Mouse (Mus musculus): ENCODE results near the gene Pigw.
A peak's percentile ranks its signal among the peaks of the same experiment; 100 is the strongest.

Pigw gene

GRCm38 (mm10) chr11:84879772-84880464, at the start of gene Pigw, which contains the start of gene Myo19:
TSS of gene Pigw (minus strand) at chr11:84880285.
TSS of gene Myo19 (plus strand) at chr11:84880148.
- DNase-seq: peak; percentile 76

GRCm38 (mm10) chr11:84920981-84921380, 40.9 kb upstream of the Pigw start:
- DNase-seq: no peak

GRCm38 (mm10) chr11:84919951-84920350, 39.9 kb upstream of the Pigw start:
- DNase-seq: no peak

GRCm38 (mm10) chr11:84919276-84919675, 39.2 kb upstream of the Pigw start:
- DNase-seq: peak; percentile 36

GRCm38 (mm10) chr11:84918425-84918824, 38.3 kb upstream of the Pigw start:
- DNase-seq: peak; percentile 95

DNA sequence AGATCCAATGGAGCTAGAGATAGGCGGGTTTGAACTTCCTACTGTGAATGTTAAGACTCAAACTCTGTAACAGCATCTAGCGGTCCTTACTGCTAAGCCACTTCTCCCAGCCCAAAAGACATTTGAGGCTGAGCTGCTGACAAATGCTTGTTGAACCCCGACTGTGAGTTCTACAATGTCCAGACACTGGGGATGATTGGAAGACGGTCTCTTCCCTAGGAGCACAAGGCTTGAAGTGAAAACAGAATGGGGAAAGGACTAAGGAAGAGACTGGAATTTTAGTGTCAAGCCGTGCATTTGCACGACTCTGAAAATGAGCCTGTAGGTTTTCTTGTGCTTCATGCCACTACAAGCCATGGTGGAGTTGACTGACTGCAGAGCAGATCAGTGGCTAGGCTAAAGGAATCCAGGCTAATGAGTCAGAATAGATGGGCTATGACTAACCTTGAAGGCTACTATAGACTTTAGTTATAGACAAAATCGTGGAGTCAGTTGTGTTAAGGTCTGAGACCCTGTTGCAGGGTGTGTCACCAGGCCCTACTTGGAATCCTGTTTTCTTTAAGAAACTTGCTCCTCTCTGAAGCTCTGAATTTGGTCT, 36.7 kb upstream of the Pigw start:
- DNase-seq: no peak

DNA sequence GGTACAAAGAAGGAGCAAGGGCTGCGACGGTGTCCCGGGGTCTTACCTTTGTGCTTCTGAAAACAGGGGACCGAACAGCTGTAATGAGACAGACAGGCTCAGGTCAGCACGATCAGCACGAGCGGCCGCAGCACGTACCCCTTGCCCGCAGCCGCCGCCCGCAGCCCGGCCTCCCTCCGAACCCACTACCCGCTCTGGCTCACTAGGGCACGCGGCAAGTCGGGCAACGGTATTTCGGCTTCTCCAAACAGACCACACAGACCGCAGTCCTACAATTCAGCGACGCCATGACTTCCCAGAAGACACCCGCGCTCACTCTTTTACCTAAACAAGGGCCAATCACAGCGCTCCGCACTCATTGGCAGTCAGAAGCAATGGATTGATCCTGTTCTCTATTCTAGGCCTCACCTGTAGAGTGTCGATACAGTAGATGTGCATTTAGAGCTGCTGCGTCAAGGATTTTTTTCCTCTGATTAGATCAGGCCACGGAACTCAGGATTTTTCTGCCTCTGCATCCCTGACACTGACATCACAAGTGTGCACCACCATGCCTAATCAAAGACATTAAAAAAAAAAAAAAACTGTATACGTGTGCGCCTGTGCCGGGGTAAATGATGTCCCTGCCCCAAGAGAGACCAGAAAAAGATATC, 36.1 kb upstream of the Pigw start, which contains the start of gene Znhit3:
TSS of gene Znhit3 (minus strand) at position 314 of the 650 bp plus-strand sequence.
- peak; percentile 73 for DNase-seq

GRCm38 (mm10) chr11:84914673-84915072, 34.6 kb upstream of the Pigw start:
- no peak for DNase-seq

DNA sequence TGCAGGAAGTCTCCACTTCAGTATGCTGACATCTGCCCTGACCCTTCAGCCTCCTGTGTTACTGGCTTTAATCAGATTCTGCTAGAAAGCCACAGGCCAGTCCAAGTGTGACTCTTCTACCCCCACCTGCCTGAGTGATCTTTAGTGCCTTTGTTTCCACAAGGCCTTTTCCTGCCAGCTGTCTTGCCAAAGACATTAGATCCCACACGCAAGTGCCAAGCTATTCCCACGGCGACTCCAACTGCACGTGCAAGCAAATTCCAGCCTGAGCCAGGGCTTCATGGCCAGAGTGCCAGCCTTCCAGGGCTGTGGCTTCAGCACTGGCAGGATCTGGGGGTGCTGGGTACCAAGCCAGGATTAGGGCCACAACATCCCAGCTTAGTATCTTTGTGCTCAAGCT, 30.3 kb upstream of the Pigw start:
- no peak for DNase-seq

GRCm38 (mm10) chr11:84908480-84908879, 28.4 kb upstream of the Pigw start:
- DNase-seq: no peak

DNA sequence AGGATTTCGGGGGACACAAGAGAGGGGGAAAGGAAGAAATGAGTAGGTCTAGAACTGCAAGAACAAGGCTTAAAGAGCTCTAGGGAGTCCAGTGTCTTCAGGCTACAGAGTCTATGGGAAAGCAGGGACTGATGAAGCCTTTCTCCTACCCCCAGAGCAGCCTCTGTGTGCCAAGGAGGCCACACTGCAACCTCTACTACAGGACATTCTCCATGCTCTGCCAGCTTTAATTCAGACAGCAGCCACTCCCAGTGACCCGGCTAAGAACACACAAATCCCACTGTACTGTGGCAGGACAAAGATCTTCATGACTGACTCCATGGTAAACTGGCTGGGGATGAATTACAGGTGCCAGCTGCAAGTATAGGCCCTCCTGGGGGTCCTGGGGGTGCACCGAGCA, 27.0 kb upstream of the Pigw start:
- no peak for DNase-seq

GRCm38 (mm10) chr11:84904597-84905144, 24.6 kb upstream of the Pigw start:
- no peak for DNase-seq

- DNase-seq: no peak
Observed at GRCm38 (mm10) chr11:84893113-84893512, 13.0 kb upstream of the Pigw start.

DNA sequence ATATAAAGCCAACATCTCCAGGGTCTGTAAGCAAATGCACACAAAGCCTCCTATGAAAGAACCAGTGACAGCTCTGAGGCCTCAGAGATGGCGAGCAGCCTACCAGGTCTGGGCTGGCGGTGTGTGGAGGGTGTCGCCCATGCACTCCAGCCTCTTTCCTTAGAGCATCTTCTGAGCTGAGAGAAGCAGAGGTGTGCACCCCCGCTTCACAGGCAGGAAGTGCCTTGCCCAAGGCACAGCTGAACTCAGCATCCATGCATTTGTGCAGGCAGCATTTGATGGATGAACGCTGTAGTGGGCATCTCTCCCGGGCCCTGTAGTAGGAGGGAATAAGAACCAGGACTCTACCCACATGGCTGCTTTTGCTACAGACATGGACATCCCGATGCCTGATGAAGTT, 11.6 kb upstream of the Pigw start:
- no peak for DNase-seq

- DNase-seq: no peak
Observed at GRCm38 (mm10) chr11:84889492-84889891, 9.4 kb upstream of the Pigw start.

DNA sequence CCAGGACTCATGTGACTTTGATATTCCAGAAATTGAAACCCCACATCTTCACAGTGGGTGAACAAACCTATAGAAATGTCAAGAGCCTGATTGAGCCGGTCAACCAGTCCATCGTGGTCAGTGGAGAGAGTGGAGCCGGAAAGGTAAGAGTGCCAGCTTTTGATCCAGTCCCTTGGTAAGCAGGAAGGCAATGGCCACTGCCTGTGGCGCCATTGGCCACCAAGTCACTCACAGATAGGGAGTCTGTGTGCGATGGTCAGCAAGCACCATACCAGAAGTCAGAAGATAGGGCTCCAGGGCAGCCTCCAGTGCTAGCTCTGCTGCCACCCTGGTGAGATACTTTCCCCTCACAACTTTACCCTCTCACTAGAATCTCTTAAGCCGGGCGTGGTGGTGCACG, 7.9 kb upstream of the Pigw start:
- DNase-seq: no peak

- DNase-seq: no peak
Observed at GRCm38 (mm10) chr11:84886767-84887511, 6.9 kb upstream of the Pigw start.

- no peak for DNase-seq
Observed at GRCm38 (mm10) chr11:84886236-84886635, 6.2 kb upstream of the Pigw start.

- no peak for DNase-seq
Observed at GRCm38 (mm10) chr11:84885238-84885637, 5.2 kb upstream of the Pigw start.

GRCm38 (mm10) chr11:84882346-84882745, 2.3 kb upstream of the Pigw start:
- no peak for DNase-seq

DNA sequence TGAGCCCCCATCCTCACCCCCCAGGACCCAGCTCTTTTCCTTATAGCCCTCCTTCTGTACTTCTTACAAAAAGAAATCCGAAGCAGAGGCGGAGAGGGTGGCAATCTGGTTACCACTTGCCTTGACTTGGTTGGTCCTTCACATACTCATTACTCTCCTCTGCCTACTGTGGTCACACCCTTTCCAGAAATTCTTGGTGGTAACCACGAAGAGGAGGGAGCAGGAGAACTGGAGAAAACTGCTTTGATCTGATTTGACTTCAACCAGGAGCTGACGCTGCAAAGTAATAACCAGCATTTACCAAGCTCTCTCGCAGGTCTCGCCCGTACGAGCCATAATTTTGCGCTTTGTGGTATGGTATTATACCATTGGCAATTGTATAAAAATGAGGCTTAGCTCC, 886 bp upstream of the Pigw start:
- no peak for DNase-seq

DNA sequence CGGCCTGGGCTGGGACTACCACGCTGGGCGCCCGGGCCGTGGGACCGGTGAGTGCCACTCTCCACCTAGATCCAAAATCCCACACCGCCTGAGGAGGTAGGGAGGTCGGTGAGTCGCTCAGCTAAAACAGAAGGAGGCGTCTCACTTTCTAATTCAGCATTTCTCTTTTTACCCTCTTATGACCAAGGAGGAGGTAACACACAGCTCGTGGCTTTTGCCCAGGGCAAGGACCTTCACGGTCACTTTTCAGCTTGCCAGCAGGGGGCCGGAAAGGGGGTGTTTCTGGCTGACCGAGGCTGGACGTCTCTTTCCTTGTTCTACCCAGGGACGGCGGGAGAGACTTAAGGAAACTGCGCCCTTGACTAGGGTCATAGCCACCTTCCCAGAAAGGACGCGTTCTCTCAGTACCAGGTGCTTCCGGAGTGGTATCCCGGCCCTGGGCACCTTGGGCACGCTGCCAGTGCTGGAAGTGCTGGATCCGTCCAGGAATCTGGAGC, 428 bp upstream of the Pigw start:
- DNase-seq: peak; percentile 46
